Mouse (Mus musculus) neutrophil, adult 5-6 weeks (primary cell): ENCODE measurements around the gene Ankrd65. TPM values are rescaled to one million over a fixed set of nuclear protein-coding genes. Genes with fewer than 3 reads are reported as not detected.

Experiments used
- ATAC-seq: fragments of 151-379, 151-347 bp; 2 replicates; pipeline ENCODE4 v1.8.0; 2017; ENCODE audit warnings: mild to moderate bottlenecking, moderate TSS enrichment; ENCODE audit not compliant: insufficient number of reproducible peaks, poor library complexity, low FRiP score, severe bottlenecking; ENCODE audit errors: extremely low read depth
- total RNA-seq: library from RNA; stranded (forward); fragments of 200-1000 nt; gene quantifications from 2 replicates; pipeline ENCODE4 v1.2.3, GENCODE M21; 2017

Ankrd65 gene
- total RNA-seq, 1 experiment from 2014 or later: not detected

DNA sequence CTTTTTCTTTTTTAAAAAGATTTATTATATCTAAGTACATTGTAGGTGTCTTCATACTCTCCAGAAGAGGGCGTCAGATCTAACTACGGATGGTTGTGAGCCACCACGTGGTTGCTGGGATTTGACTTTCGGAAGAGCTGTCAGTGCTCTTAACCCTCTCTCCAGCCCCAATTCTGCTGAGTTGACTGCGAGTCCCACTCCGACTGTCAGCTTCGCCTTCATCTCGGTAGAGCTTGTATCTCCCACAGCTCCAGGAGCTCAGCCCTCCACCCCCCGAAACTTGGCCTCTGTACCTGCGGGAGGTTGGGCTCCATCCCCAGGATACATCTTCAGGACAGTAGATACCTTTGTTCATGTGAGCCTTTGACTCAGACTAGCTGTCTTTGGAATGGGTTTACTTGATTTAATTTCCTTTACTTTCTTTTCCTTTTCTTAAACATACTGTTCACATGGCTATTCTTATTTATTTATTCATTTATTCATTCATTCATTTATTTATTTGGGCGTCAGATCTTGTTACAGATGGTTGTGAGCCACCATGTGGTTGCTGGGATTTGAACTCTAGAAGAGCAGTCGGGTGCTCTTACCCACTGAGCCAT is 12.6 kb downstream of the Ankrd65 start, which contains the start of gene Mrpl20:
Gene Mrpl20 (plus strand): TSS at position 138 of the 599 bp plus-strand sequence.
- no peak for ATAC-seq

DNA sequence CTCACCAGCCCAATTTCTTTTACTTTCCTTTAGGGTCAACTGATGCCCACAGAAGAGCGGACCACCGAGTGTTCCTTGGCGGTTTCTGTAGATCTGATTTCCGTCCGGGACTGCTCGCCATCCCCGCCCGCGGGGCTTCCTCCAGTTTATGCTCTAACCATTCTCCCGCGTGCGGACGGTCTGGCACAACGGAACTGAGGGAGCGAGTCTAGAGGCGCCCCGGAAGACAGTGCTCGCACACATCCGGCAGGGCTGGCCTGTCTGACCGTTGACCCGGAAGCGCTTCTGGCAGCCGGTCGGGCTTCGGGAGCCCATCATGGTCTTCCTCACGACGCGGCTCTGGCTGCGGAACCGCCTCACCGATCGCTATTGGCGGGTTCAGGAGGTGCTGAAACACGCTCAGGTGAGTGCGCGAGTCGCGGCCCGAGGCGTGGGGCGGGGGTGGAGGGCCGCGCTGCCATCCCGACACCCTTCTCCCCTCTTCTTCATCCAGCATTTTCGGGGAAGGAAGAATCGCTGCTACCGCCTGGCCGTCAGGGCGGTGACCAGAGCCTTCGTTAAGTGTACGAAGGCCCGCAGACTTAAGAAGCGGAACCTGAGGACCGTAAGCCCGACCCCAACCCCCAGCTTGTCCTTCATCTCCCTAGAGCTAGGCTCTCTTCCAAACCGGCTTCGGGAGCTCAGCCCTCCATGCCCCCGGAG is 13.3 kb downstream of the Ankrd65 start:
- peak; percentile 98 for ATAC-seq

DNA sequence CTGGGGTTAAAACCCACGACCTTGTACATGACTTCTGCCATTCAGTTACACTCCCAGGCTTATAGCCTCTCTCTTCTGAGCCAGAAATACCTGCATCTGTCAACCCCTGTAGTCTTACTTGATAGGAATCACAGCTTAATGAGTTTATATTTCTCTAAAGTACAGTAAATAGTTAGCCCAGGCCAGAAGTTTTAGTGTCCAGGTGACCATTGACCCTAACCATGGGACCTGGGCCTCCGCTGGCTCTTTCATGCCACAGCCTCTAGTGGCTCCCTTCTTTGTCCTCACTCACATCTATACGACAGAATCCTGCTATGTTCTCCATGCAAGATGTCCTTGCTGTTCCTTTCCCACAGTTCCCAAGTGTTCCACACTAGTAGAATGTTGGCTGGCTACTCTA is 17.6 kb downstream of the Ankrd65 start:
- no peak for ATAC-seq

DNA sequence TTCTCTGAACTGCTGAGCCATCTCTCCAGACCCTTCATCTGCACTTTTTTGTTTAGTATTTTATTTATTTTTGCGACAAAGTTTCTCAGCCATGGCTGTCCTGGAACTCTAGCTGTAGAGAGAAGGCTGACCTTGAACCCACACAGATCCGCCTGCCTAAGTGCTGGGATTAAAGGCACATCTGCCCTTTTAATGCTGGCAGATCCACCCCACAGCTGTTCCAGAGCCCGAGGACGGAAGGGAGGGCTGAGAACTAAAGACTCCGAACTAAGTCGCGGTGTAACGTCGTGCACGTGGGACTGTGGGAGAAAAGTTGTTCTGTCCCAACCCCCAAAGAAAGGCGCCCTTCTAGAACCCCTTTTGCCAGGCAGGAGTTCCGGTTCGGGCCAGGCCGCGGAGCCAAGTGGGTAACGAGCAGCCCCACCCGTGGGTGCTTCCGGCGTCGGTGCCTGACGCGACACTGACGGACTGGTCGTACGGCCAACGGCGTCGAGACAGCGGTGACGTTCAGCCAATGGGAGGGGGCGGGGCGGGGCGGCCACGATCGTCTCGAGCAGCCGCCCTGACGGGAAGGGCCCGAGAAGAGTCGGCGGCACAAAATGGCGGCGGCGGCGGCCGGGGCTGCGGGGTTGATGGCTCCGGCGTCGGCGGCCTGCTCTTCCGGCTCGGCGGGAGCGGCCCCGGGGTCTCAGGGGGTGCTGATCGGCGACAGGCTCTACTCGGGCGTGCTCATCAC is 21.9 kb downstream of the Ankrd65 start, which contains the start of gene Ccnl2:
Gene Ccnl2 (plus strand): TSS at position 561 of the 736 bp plus-strand sequence.
- ATAC-seq: peak; percentile 100

DNA sequence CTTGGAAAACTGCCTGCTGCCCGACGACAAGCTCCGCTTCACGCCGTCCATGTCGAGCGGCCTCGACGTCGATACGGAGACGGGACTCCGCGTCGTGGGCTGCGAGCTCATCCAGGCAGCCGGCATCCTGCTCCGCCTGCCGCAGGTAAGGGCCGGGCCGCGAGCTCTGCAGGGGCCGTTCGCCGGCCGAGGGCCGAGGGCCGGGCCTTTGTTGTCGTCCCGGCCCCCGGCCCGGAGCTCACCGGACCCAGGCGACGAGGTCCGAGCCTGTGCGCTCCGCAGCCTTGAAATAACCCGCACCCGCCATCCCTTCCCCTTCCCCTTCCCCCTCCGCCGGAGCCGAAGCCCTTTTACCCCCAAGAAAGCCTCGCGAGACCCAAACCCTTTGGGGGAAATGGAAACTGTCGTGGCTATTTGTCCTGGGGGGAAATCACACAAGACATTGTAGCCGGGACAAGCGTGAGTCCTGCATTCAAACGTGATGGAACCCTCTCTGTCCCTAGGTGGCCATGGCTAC is 22.5 kb downstream of the Ankrd65 start:
- ATAC-seq: no peak

DNA sequence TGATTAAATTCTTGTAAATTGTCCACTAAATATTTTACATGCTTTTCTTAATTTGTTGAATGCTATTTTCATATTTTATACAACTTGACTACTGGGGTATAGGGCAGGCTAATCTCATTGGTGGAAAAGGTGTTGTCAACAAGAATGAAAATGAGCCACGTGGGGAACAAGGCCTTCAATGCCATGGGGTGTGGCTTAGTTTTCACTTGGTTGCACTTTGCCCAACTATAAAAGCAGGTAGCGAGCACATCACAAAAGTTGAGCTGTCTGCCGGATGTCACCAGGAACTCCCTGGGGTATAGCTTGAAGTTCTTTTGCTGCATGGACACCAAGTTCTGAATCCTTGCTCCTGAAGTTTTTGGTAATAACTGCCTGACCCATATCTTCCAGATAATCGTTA is 27.3 kb downstream of the Ankrd65 start:
- no peak for ATAC-seq

DNA sequence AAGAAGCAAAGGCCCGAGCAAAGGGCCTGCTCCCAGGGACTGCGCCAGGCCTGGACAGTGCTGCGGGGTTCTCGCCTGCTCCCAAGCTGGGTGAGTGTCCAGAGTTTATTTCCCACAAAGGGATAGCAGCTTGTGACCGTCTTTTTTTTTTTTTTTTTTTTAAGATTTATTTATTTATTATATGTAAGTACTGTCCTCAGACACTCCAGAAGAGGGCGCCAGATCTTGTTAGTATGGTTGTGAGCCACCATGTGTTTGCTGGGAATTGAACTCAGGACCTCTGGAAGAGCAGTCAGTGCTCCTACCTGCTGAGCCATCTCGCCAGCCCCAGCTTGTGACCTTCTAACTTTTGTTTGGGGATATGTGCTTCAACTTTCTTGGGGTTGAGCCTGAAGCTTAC is 30.8 kb downstream of the Ankrd65 start:
- ATAC-seq: no peak

DNA sequence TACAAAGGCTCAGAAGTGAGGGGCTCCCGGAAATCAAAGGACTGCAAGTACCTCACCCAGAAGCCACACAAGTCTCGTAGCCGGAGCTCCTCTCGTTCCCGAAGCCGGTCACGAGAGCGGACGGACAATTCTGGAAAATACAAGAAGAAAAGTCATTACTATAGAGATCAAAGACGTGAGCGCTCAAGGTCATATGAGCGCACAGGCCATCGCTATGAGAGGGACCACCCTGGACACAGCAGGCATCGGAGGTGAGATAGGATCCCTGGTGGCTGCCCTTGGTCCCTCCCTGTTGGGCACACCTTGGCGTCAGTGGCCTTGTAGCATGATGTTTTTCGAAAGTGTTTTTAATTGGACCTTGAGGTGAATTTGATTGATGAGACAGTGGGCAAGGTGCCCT is 33.2 kb downstream of the Ankrd65 start:
- ATAC-seq: no peak

DNA sequence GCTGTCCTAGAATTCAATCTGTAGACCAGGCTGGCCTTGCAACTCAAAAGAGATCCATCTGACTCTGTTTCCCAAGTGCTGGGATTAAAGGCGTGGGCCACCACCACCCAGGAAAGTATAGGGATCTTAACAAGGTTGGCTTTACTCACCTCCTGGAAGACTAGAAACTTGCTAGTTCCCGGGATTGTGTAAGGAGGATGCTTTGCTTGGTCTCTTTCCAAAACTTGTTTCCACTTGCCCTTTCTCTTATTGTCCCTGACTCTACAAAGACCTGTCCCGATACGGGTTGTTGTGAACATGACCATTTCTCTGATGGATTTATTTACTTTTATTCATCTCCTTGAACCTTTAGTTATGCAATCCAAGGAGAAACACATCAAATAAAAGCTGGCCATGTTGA is 39.6 kb downstream of the Ankrd65 start:
- no peak for ATAC-seq

DNA sequence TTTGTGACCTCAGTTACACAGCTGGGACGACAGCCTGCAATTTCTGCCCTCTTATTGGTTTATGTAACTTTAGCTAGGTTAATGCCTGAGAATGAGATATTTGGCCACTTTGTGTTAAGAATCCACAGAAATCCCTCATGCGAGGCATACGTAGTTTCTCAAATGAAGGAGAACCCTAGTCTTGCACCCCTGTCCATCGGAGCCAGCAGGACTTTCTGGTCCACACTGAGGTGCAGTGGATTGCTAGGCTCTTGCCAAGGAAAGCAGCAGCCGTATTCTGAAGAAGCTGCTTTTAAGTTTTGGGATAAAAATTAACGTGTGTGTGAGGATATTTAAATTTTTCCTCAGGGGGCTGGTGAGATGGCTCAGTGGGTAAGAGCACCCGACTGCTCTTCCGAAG is 40.4 kb downstream of the Ankrd65 start:
- no peak for ATAC-seq

DNA sequence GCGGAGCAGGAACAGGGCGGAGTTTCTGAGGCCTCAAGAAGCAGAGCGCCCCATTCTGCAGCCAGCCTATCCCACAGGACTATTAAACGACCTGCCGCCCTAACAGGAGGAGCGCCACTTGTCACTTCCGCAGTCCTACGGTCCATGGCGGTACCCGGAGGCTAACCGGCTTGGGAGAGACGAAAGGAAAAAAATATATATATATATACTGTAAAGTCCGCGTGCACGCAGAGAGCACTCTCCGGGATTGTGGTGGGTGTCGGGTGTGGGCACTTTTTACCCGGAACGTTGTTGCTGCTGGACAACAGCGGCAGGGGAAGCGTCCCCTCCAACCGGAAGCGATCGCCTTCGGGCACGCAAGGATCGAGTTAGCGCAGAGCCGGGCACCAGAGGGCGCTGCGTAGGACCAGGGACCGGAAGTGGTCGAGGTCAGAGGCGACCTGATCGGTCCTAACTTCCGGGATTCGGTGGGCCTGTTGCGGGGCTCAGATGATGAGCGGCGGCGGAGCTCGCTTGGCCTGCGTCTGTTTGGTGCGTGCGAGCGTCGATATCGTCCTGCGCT is 41.0 kb downstream of the Ankrd65 start, which contains the start of gene Aurkaip1:
Gene Aurkaip1 (plus strand): TSS at position 68 of the 562 bp plus-strand sequence.
- ATAC-seq: peak; percentile 85

DNA sequence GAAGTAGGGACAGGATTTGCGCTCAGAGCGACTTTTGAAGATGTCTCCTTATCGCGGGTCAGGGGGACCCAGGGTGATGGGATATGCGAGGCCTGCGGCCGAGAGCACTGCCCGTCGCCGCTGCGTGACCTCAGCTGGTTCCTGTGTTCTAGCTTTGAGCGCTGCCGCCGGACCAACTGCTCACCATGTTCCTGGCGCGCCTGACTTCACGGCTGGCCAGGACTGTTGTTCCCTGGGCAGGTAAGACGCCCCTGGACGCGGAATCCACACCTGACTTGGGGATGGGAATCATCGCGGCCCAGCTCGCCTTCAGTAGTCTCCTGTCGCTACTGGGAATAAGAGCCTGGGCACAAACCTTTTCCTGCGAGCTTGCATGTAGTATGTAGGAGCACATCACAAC is 41.6 kb downstream of the Ankrd65 start:
- ATAC-seq: no peak

DNA sequence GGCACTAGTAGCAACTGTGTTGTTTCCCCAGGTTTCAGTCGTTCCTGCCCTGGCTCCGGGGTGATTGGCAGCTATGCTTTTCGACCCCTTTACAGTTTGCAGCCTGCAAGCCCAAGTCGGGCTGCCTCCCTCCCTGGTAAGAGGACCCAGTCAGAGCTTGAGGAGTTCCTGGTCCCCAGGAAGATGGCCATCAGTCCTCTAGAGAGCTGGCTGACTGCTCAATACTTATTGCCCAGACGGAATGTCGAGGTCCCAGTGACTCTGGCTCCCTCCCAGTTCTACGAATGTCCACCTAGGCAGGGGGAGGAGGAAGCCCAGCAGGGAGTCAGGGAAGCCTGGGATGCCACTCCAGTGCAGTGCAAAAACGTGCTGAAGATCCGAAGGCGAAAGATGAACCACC is 42.1 kb downstream of the Ankrd65 start:
- no peak for ATAC-seq

DNA sequence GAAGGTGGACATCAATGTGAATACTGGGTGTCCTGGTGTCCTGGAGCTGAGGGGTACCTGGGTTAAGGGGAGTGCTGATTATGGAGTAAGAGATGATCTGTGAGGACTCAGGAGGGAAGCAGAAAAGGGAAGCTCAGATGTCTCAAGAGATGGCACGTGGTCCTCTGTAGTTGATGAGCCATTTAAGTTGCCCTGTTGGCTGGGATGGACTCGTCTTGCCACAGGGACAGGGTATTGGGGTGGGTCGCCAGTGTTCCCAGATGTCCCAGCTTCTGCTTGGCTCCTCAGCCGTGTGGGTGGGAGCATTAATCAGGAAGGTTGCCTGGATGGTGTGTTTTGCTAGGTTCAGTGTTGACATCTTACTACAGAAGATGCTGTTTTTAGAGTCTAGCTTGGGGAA is 43.0 kb downstream of the Ankrd65 start:
- peak; percentile 36; the same call in 1 of the 2 replicates for ATAC-seq

DNA sequence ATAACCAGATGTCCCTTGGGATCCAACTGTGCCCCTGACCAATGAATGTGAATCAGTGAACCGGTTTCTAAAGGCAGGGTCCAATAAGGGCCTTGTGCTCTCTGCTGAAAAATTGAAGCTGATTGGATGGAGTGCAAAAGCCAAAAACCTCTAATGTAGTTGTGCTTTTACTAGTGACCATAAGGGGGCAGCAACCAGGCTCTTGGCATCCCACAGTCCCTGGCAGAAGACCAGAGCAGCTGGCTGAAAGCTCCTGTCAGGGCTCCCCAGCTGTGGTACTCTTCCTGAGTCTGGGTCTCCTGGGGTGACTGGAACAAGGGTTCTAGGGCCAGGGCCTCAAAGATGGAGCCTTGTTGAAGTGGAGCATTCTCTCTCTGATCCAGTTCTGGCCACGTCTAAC is 43.6 kb downstream of the Ankrd65 start:
- ATAC-seq: peak; percentile 30; the same call in 1 of the 2 replicates

DNA sequence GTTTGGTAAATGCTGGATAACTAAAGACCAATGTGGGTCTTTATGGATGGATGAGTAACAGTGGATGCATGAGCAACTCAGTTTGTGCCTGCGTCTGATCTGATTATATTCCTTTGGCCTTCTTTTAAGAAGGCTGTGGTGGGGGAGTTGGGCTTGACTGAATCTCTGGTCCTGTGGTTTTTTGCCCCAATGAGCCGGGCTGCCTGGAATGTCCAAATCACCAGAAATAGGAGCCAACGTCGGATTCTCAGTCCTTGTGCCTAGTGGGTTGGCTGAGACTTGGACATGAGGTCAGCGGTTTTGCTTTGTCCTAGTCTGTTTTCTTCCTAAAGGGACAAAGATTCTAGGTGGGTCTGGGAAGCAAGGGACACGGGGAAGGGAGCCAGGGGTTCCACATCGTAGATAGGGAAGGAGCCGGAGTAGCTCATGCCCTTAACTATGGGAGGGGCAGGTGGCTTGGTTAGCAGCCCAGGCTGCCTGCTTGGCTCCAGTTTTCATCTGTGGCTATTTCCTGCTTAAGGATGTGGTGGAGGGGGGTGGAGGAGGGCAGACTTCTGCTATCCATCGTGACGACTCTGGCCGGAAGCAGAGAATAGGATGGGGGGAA is 47.3 kb downstream of the Ankrd65 start:
- ATAC-seq: no peak

DNA sequence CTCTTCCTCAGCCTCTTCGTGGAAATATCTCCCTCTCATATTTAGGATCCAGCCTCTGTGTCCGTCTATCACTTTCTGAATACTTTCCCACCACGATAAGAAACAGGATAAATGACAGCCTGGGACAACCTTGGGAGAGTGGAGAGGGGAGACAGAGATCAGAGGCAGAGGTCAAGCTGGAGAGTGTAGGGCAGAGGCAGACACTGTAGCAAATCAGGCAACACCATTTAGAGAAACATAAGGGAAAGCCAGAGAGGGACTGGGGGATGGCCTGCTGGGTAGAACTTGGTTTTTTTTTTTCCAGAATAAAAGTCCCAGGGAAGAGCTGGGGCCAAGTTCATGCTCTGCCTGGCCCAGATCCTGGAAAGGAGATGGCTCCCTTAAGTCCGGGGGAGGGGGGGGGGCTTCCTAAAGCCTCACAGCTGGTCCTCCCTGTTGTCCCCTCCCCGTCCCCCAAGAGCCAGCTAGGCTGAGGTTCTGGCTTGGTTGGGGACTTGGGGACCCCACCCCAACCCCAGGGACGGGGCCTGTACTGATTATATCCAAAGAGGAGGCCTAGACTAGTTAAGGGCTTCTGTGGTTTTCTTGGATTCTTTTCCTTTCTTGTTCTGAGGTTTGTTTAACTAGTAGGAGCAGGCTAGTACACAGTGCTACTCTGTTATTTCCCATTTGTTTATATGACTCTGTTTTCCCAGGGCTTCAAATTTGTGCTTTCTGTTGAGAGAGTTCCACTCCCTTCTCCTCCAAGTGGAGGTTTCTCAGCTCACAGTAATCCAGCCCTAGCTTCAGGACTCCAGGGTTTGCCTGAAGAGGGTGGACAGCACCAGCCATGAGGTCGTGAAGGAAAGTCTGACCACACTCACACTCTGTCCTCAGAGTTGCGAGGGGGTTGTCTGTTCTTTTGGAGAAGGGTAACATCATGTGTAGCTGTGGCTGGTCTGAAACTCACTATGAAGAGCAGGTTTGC is 48.2 kb downstream of the Ankrd65 start:
- ATAC-seq: no peak

DNA sequence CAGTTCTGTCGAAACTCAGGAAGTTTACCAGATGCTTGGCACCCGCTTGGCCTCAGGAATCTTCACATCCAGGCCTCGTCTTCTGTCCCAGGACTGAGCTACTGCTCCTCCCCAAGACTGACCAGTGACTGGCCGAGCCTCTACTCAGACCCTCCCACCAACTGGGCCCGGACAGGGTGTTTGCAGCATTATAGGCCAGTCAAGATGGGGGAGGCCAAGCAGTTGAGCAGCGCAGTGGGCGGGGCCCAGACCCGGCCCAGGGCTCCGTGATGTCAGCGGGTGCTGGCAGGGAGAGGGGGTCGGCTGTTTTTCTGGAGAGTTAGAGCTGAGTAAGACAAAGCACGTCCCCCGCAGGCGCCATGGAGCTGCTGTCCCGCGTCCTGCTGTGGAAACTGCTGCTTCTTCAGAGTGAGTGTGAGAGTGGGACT is 49.3 kb downstream of the Ankrd65 start, which contains the start of gene Mxra8:
Gene Mxra8 (plus strand): TSS at position 198 of the 428 bp plus-strand sequence.
- no peak for ATAC-seq
